Mouse (Mus musculus) gastrocnemius, adult 18-20 months (tissue): ENCODE measurements around the gene Bmp2. TPM values are rescaled to one million over a fixed set of nuclear protein-coding genes. Genes with fewer than 3 reads are reported as not detected.

Source experiments
- DNase-seq: peaks from one replicate; pipeline ENCODE4 v3.0.0; 2021; ENCODE audit warnings: low spot score
- long read RNA-seq, 2 experiments: library from polyadenylated mRNA; stranded (forward); transcript quantifications; one replicate each; pipeline ENCODE4 v2.0.0; 2021
- total RNA-seq, 2 experiments: library from RNA; stranded (reverse); gene quantifications; 2 replicates each; pipeline ENCODE4 v1.2.3; 2021

Gene Bmp2
- 1 to 10 TPM; 1.6 to 2.2 TPM for total RNA-seq
- long read RNA-seq, experiment 1, transcript Bmp2-201 (3 exons, 3,555 nt) = major isoform, 5 of 6 reads
- long read RNA-seq, experiment 1, partial matches to known transcripts = 0 of 6 reads
- long read RNA-seq, experiment 1, other reads (novel, unspliced or antisense) = 1 of 6 reads
- long read RNA-seq, experiment 2, partial matches to known transcripts = 0 of 5 reads
- long read RNA-seq, experiment 2, other reads (novel, unspliced or antisense) = 2 of 5 reads

- DNase-seq = peak; percentile 61
Observed at GRCm38 (mm10) chr2:133552031-133552841, at the start of gene Bmp2. Bmp2 (plus strand) TSS chr2:133552159.

- no peak for DNase-seq
Observed at GRCm38 (mm10) chr2:133505678-133506077, 46.3 kb upstream of the Bmp2 start.

GRCm38 (mm10) chr2:133507045-133507444 lies 44.9 kb upstream of the Bmp2 start:
- DNase-seq = no peak

GRCm38 (mm10) chr2:133509141-133509540 lies 42.8 kb upstream of the Bmp2 start:
- DNase-seq = no peak

- no peak for DNase-seq
Observed at GRCm38 (mm10) chr2:133511011-133511779, 40.8 kb upstream of the Bmp2 start.

- no peak for DNase-seq
Observed at GRCm38 (mm10) chr2:133516331-133517046, 35.5 kb upstream of the Bmp2 start.

GRCm38 (mm10) chr2:133517867-133518266 lies 34.1 kb upstream of the Bmp2 start:
- no peak for DNase-seq

GRCm38 (mm10) chr2:133521193-133521592 lies 30.8 kb upstream of the Bmp2 start:
- DNase-seq = no peak

- DNase-seq = peak; percentile 65
Observed at GRCm38 (mm10) chr2:133522121-133522520, 29.8 kb upstream of the Bmp2 start.

- DNase-seq = no peak
Observed at GRCm38 (mm10) chr2:133525621-133526181, 26.3 kb upstream of the Bmp2 start.

GRCm38 (mm10) chr2:133529396-133529795 lies 22.6 kb upstream of the Bmp2 start:
- peak; percentile 72 for DNase-seq

- DNase-seq = no peak
Observed at GRCm38 (mm10) chr2:133533073-133533472, 18.9 kb upstream of the Bmp2 start.

GRCm38 (mm10) chr2:133535481-133535880 lies 16.5 kb upstream of the Bmp2 start:
- no peak for DNase-seq

GRCm38 (mm10) chr2:133536812-133537211 lies 15.1 kb upstream of the Bmp2 start:
- no peak for DNase-seq

GRCm38 (mm10) chr2:133540702-133541101 lies 11.3 kb upstream of the Bmp2 start:
- DNase-seq = no peak

GRCm38 (mm10) chr2:133550238-133550682 lies 1.7 kb upstream of the Bmp2 start:
- DNase-seq = peak; percentile 70

- peak; percentile 53 for DNase-seq
Observed at GRCm38 (mm10) chr2:133552842-133553465, 995 bp downstream of the Bmp2 start.

- DNase-seq = no peak
Observed at GRCm38 (mm10) chr2:133553911-133554285, 1.9 kb downstream of the Bmp2 start.

- peak; percentile 42 for DNase-seq
Observed at GRCm38 (mm10) chr2:133554286-133555021, 2.5 kb downstream of the Bmp2 start.
